Mouse (Mus musculus): Measurements from ENCODE around the gene Cd5. TPM values are rescaled to one million over a fixed set of nuclear protein-coding genes. Genes with fewer than 3 reads are reported as not detected.

The Cd5 gene
- polyA plus RNA-seq, 1 experiment from 2014 or later = 0.28 TPM

- 80% methylated on average over 8 of the region's 8 CpGs for WGBS
- H3K27ac ChIP-seq (ENCODE audit: low read depth, low read length) = no peak overlapping the region
- H3K4me3 ChIP-seq (ENCODE audit: low read length) = no peak overlapping the region
- no peak for ATAC-seq
- H3K4me2 ChIP-seq (ENCODE audit: low read length) = no peak overlapping the region
- no peaks in the 10 kb centered on the region for H3K9me3 ChIP-seq (ENCODE audit: control insufficient read depth, low read length)
- H3K27me3 ChIP-seq (replicated peaks; ENCODE audit: control insufficient read depth, insufficient read depth, low read length) = no peaks in the 10 kb centered on the region
- H3K4me1 ChIP-seq (ENCODE audit: control insufficient read depth, insufficient read depth, low read depth, low read length) = peaks cover 14% of the 10 kb centered on the region
- peaks cover 5% of the 10 kb centered on the region; the same call in 1 of the 2 replicates for H3K36me3 ChIP-seq (ENCODE audit: control insufficient read depth, insufficient read depth, low read length)
- no peak overlapping the region for H3K9ac ChIP-seq (ENCODE audit: low read depth, low read length)
Measured at GRCm38 (mm10) chr19:10703470-10703869, 35.3 kb downstream of the Cd5 start.

- Histone ChIP-seq H3K4me1 (ENCODE audit: control insufficient read depth, insufficient read depth, low read depth, low read length) (peaks cover 22% of the 10 kb centered on the region), H3K4me2 (ENCODE audit: low read length) (no peak overlapping the region), H3K27ac (ENCODE audit: low read depth, low read length) (no peak overlapping the region), H3K9me3 (ENCODE audit: control insufficient read depth, low read length) (no peaks in the 10 kb centered on the region), H3K4me3 (ENCODE audit: low read length) (no peak overlapping the region), H3K9ac (ENCODE audit: low read depth, low read length) (no peak overlapping the region), H3K27me3 (replicated peaks; ENCODE audit: control insufficient read depth, insufficient read depth, low read length) (no peaks in the 10 kb centered on the region), H3K36me3 (ENCODE audit: control insufficient read depth, insufficient read depth, low read length) (peaks cover 2% of the 10 kb centered on the region; the same call in 1 of the 2 replicates)
- 87% methylated on average over 8 of the region's 8 CpGs for WGBS
- no peak for ATAC-seq
Measured at GRCm38 (mm10) chr19:10702125-10702524, 36.7 kb downstream of the Cd5 start.

GRCm38 (mm10) chr19:10701013-10701726 is 37.6 kb downstream of the Cd5 start:
- H3K4me1 ChIP-seq (ENCODE audit: control insufficient read depth, insufficient read depth, low read depth, low read length) = peaks cover 25% of the 10 kb centered on the region
- no peaks in the 10 kb centered on the region for H3K9me3 ChIP-seq (ENCODE audit: control insufficient read depth, low read length)
- H3K36me3 ChIP-seq (ENCODE audit: control insufficient read depth, insufficient read depth, low read length) = no peaks in the 10 kb centered on the region
- ATAC-seq = no peak
- no peaks in the 10 kb centered on the region for H3K27me3 ChIP-seq (replicated peaks; ENCODE audit: control insufficient read depth, insufficient read depth, low read length)
- WGBS = 51% methylated on average over 6 of the region's 6 CpGs
- no peak overlapping the region for H3K4me2 ChIP-seq (ENCODE audit: low read length)
- no peak overlapping the region for H3K27ac ChIP-seq (ENCODE audit: low read depth, low read length)
- no peak overlapping the region for H3K4me3 ChIP-seq (ENCODE audit: low read length)
- no peak overlapping the region for H3K9ac ChIP-seq (ENCODE audit: low read depth, low read length)

- no peak overlapping the region for H3K9ac ChIP-seq (ENCODE audit: low read depth, low read length)
- no peaks in the 10 kb centered on the region for H3K9me3 ChIP-seq (ENCODE audit: control insufficient read depth, low read length)
- WGBS = 67% methylated on average over 9 of the region's 9 CpGs
- no peaks in the 10 kb centered on the region for H3K36me3 ChIP-seq (ENCODE audit: control insufficient read depth, insufficient read depth, low read length)
- H3K27me3 ChIP-seq (replicated peaks; ENCODE audit: control insufficient read depth, insufficient read depth, low read length) = no peaks in the 10 kb centered on the region
- no peak overlapping the region for H3K4me3 ChIP-seq (ENCODE audit: low read length)
- ATAC-seq = peak; percentile 10; the same call in 1 of the 2 replicates
- H3K4me2 ChIP-seq (ENCODE audit: low read length) = no peak overlapping the region
- H3K4me1 ChIP-seq (ENCODE audit: control insufficient read depth, insufficient read depth, low read depth, low read length) = peaks cover 35% of the 10 kb centered on the region
- H3K27ac ChIP-seq (ENCODE audit: low read depth, low read length) = no peak overlapping the region
Measured at GRCm38 (mm10) chr19:10699851-10700250, 39.0 kb downstream of the Cd5 start.

- WGBS = 68% methylated on average over 9 of the region's 9 CpGs
- Histone ChIP-seq H3K9ac (ENCODE audit: low read depth, low read length) (no peak overlapping the region), H3K4me2 (ENCODE audit: low read length) (no peak overlapping the region), H3K27ac (ENCODE audit: low read depth, low read length) (no peak overlapping the region), H3K4me3 (ENCODE audit: low read length) (no peak overlapping the region), H3K9me3 (ENCODE audit: control insufficient read depth, low read length) (no peaks in the 10 kb centered on the region), H3K4me1 (ENCODE audit: control insufficient read depth, insufficient read depth, low read depth, low read length) (peaks cover 35% of the 10 kb centered on the region), H3K36me3 (ENCODE audit: control insufficient read depth, insufficient read depth, low read length) (no peaks in the 10 kb centered on the region), H3K27me3 (replicated peaks; ENCODE audit: control insufficient read depth, insufficient read depth, low read length) (no peaks in the 10 kb centered on the region)
- ATAC-seq = no peak
Measured at GRCm38 (mm10) chr19:10698131-10698991, 40.4 kb downstream of the Cd5 start.

GRCm38 (mm10) chr19:10695801-10696200 is 43.0 kb downstream of the Cd5 start:
- Histone ChIP-seq H3K9me3 (ENCODE audit: control insufficient read depth, low read length) (no peaks in the 10 kb centered on the region), H3K27ac (ENCODE audit: low read depth, low read length) (peak overlapping the region; percentile 62), H3K4me1 (ENCODE audit: control insufficient read depth, insufficient read depth, low read depth, low read length) (peaks cover 34% of the 10 kb centered on the region), H3K27me3 (replicated peaks; ENCODE audit: control insufficient read depth, insufficient read depth, low read length) (no peaks in the 10 kb centered on the region), H3K36me3 (ENCODE audit: control insufficient read depth, insufficient read depth, low read length) (no peaks in the 10 kb centered on the region), H3K4me2 (ENCODE audit: low read length) (peak overlapping the region; percentile 2; the same call in 1 of the 2 replicates), H3K4me3 (ENCODE audit: low read length) (no peak overlapping the region), H3K9ac (ENCODE audit: low read depth, low read length) (peak overlapping the region; percentile 42; the same call in 1 of the 2 replicates)
- ATAC-seq = no peak
- 18% methylated on average over 7 of the region's 7 CpGs for WGBS

- WGBS = 85% methylated on average over 10 of the region's 10 CpGs
- no peak overlapping the region for H3K9ac ChIP-seq (ENCODE audit: low read depth, low read length)
- no peak for ATAC-seq
- no peak overlapping the region for H3K4me3 ChIP-seq (ENCODE audit: low read length)
- H3K4me2 ChIP-seq (ENCODE audit: low read length) = no peak overlapping the region
- H3K36me3 ChIP-seq (ENCODE audit: control insufficient read depth, insufficient read depth, low read length) = no peaks in the 10 kb centered on the region
- no peak overlapping the region for H3K27ac ChIP-seq (ENCODE audit: low read depth, low read length)
- no peaks in the 10 kb centered on the region for H3K9me3 ChIP-seq (ENCODE audit: control insufficient read depth, low read length)
- no peaks in the 10 kb centered on the region for H3K27me3 ChIP-seq (replicated peaks; ENCODE audit: control insufficient read depth, insufficient read depth, low read length)
- H3K4me1 ChIP-seq (ENCODE audit: control insufficient read depth, insufficient read depth, low read depth, low read length) = peaks cover 43% of the 10 kb centered on the region
Measured at GRCm38 (mm10) chr19:10693926-10694682, 44.7 kb downstream of the Cd5 start.

GRCm38 (mm10) chr19:10692361-10692760 is 46.4 kb downstream of the Cd5 start:
- Histone ChIP-seq H3K36me3 (ENCODE audit: control insufficient read depth, insufficient read depth, low read length) (no peaks in the 10 kb centered on the region), H3K27me3 (replicated peaks; ENCODE audit: control insufficient read depth, insufficient read depth, low read length) (no peaks in the 10 kb centered on the region), H3K27ac (ENCODE audit: low read depth, low read length) (no peak overlapping the region), H3K4me3 (ENCODE audit: low read length) (no peak overlapping the region), H3K4me1 (ENCODE audit: control insufficient read depth, insufficient read depth, low read depth, low read length) (peaks cover 37% of the 10 kb centered on the region), H3K9ac (ENCODE audit: low read depth, low read length) (no peak overlapping the region), H3K4me2 (ENCODE audit: low read length) (no peak overlapping the region), H3K9me3 (ENCODE audit: control insufficient read depth, low read length) (no peaks in the 10 kb centered on the region)
- 96% methylated on average over 4 of the region's 4 CpGs for WGBS
- ATAC-seq = no peak

GRCm38 (mm10) chr19:10691660-10692059 is 47.1 kb downstream of the Cd5 start:
- ATAC-seq = no peak
- 78% methylated on average over 3 of the region's 3 CpGs for WGBS
- no peak overlapping the region for H3K4me3 ChIP-seq (ENCODE audit: low read length)
- no peak overlapping the region for H3K4me2 ChIP-seq (ENCODE audit: low read length)
- no peaks in the 10 kb centered on the region for H3K27me3 ChIP-seq (replicated peaks; ENCODE audit: control insufficient read depth, insufficient read depth, low read length)
- H3K9ac ChIP-seq (ENCODE audit: low read depth, low read length) = no peak overlapping the region
- H3K27ac ChIP-seq (ENCODE audit: low read depth, low read length) = no peak overlapping the region
- H3K36me3 ChIP-seq (ENCODE audit: control insufficient read depth, insufficient read depth, low read length) = no peaks in the 10 kb centered on the region
- peaks cover 33% of the 10 kb centered on the region for H3K4me1 ChIP-seq (ENCODE audit: control insufficient read depth, insufficient read depth, low read depth, low read length)
- H3K9me3 ChIP-seq (ENCODE audit: control insufficient read depth, low read length) = no peaks in the 10 kb centered on the region
